Mouse (Mus musculus) heart, postnatal 0 days (tissue): Measurements from ENCODE around the gene Tmem121b. TPM values are rescaled to one million over a fixed set of nuclear protein-coding genes. Genes with fewer than 3 reads are reported as not detected.
A peak's percentile ranks its signal among the peaks of the same experiment; 100 is the strongest.

Source experiments
- ATAC-seq: fragments of 200-750 bp; cut with Nextera tagmentation; 2 replicates; pipeline ENCODE4 v1.8.0; 2017; ENCODE audit warnings: low read depth, moderate number of reproducible peaks, moderate library complexity; ENCODE audit not compliant: insufficient read depth
- DNase-seq: peaks from one replicate; pipeline ENCODE4 v3.0.0-alpha.2; 2016; ENCODE audit warnings: low spot score
- H3K27ac ChIP-seq: fragments of 300-500 bp; sonication (generic); 2 replicates; pipeline ENCODE4 v1.5.1; 2014; ENCODE audit warnings: low read depth, mild to moderate bottlenecking
- H3K27me3 ChIP-seq: fragments of 300-500 bp; sonication (generic); 2 replicates; pipeline ENCODE4 v1.6.1; 2014; ENCODE audit warnings: low read length, mixed read lengths; ENCODE audit not compliant: control insufficient read depth, insufficient read depth
- H3K36me3 ChIP-seq: fragments of 300-500 bp; sonication (generic); replicated peaks from 2 replicates; pipeline ENCODE4 v1.6.1; 2014; ENCODE audit warnings: low read length, mixed read lengths; ENCODE audit not compliant: control insufficient read depth, insufficient read depth
- H3K4me1 ChIP-seq: fragments of 300-500 bp; sonication (generic); 2 replicates; pipeline ENCODE4 v1.6.1; 2014; ENCODE audit warnings: antibody characterized with exemption; ENCODE audit not compliant: control insufficient read depth, insufficient read depth
- H3K4me2 ChIP-seq: fragments of 300-500 bp; sonication (generic); 2 replicates; pipeline ENCODE4 v1.6.1; 2014; ENCODE audit warnings: low read depth, mild to moderate bottlenecking, low read length, moderate library complexity
- H3K4me3 ChIP-seq: fragments of 300-500 bp; sonication (generic); 2 replicates; pipeline ENCODE4 v1.5.1; 2014; ENCODE audit warnings: low read depth, low read length
- H3K9ac ChIP-seq: fragments of 300-500 bp; sonication (generic); replicated peaks from 2 replicates; pipeline ENCODE4 v1.6.1; 2014; ENCODE audit warnings: low read depth, low read length, mixed read lengths
- H3K9me3 ChIP-seq: fragments of 300-500 bp; sonication (generic); replicated peaks from 2 replicates; pipeline ENCODE4 v1.6.1; 2016; ENCODE audit warnings: low read length; ENCODE audit not compliant: control insufficient read depth
- CTCF ChIP-seq: IDR thresholded peaks from 2 replicates; pipeline ENCODE4 v1.5.1; 2016; ENCODE audit warnings: antibody characterized with exemption, control low read depth, low read depth
- EP300 ChIP-seq: IDR thresholded peaks from 2 replicates; pipeline ENCODE4 v1.6.1; 2016; ENCODE audit warnings: antibody characterized with exemption, low read depth
- WGBS: fragments of 180-500 bp; shearing (Covaris S2); extraction: QIAGEN DNeasy Blood & Tissue Kit; methylation state at CpG from one replicate; pipeline ENCODE4 v1.1.7; 2014; 5-methylcytosine and 5-hydroxymethylcytosine counted together
- polyA plus RNA-seq: library from polyadenylated mRNA; unstranded; fragments of >200 nt; fragmentation: Nextera tagmentation; extraction: Ambion mirVana; gene quantifications from 2 replicates; pipeline ENCODE4 v1.2.1, GENCODE M21; 2015
- total RNA-seq: library from RNA; depleted of rRNA; stranded (reverse); fragments of >200 nt; gene quantifications from 2 replicates; pipeline ENCODE4 v1.2.3, GENCODE M21; 2014; ENCODE audit warnings: low replicate concordance

Gene Tmem121b
- total and polyA plus RNA-seq, 2 experiments from 2014 or later = not detected

DNA sequence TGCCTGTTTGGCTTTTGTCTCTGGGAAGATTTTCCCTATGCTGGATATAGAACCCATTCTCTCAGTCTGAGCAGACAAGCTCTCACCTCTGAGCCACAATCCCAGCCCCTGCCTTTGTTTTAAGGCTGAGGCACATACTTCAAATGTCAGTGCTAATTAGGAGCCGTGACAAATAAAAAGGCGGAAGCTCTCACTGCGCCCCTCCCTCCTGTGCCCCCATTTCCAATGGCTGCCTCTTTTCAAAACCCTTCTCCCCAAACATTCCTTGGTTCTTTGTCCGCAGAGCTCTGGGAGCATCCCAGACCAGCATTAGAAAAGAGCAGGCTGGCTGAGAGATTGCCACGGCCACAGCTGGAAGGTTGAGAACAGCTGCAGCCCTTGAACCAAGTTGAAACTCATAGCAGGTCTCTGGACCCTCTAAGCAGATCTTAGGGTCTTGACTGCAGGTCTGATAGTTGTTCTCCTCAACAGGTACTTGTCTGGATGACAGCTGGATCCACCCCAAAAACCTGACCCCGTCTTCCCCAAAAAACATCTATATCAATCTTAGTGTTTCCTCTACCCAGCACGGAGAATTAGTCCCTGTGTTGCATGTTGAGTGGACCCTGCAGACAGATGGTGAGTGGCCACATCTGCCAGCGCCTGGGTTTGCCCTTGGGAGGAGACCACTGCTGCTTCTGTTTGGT lies 21.0 kb downstream of the Tmem121b start:
- Histone ChIP-seq H3K4me1 (peaks cover 17% of the 10 kb centered on the region), H3K9me3 (no peaks in the 10 kb centered on the region), H3K9ac (no peak overlapping the region), H3K36me3 (no peaks in the 10 kb centered on the region), H3K27me3 (no peaks in the 10 kb centered on the region), H3K4me3 (no peak overlapping the region), H3K27ac (no peak overlapping the region), H3K4me2 (no peak overlapping the region)
- DNase-seq = no peak
- WGBS = 59% methylated on average over 8 of the region's 8 CpGs
- TF ChIP-seq CTCF = no peak
- no peak for TF ChIP-seq EP300
- no peak for ATAC-seq

DNA sequence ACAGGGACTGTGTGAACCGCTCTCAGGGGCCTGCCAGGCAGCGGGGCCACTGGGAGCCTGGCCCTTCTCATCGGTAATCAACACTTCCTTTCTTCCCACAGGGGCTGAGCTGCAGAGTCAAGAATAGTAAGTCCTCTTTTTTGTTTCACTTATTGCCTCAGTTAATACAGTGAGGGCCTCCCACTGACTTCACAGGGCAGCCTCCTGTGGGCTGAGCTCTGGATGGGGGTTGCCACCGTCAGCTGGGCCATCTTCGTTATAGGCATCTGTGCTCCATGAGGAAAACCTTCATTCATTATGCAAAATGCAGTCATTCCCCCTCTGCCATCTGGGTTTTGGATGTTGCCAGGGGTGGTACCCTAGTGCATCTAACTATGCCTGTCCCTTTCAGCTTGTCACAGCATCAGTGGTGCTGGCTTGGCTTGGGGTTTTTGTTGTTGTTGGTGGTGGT lies 21.6 kb downstream of the Tmem121b start:
- no peaks in the 10 kb centered on the region for H3K27me3 ChIP-seq
- TF ChIP-seq EP300 (no peak), CTCF (no peak)
- H3K4me3 ChIP-seq = no peak overlapping the region
- H3K4me1 ChIP-seq = peaks cover 17% of the 10 kb centered on the region
- H3K27ac ChIP-seq = no peak overlapping the region
- H3K9me3 ChIP-seq = no peaks in the 10 kb centered on the region
- DNase-seq (no peak), ATAC-seq (0 out of 2 replicates have a peak, but pooled peaks have one; percentile 21)
- no peaks in the 10 kb centered on the region for H3K36me3 ChIP-seq
- no peak overlapping the region for H3K4me2 ChIP-seq
- H3K9ac ChIP-seq = no peak overlapping the region
- 14% methylated on average over 5 of the region's 5 CpGs for WGBS

DNA sequence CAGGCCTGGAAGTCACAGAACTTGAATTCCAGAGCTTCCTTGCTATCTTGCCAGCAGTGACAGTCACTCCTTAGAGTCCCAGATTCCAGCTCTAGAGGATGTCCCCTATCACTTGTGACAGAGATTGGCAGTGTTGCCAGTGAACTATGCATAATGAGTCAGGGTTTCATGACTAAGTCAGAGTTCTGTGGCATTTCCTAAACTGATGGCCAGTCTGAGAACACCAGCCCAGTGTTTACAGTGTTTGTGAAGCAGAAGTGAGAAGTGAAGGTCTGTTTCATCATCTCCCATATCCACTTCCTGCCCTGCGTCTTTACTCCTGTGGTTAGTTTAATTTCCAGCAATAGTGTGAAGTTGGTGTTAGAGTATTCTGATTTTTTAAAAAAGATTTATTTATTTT lies 22.9 kb downstream of the Tmem121b start:
- no peak for ATAC-seq
- no peaks in the 10 kb centered on the region for H3K27me3 ChIP-seq
- H3K4me1 ChIP-seq = peaks cover 17% of the 10 kb centered on the region
- no peaks in the 10 kb centered on the region for H3K36me3 ChIP-seq
- H3K27ac ChIP-seq = no peak overlapping the region
- H3K4me2 ChIP-seq = no peak overlapping the region
- WGBS = 67% methylated on average over 1 of the region's 1 CpGs
- no peaks in the 10 kb centered on the region for H3K9me3 ChIP-seq
- H3K4me3 ChIP-seq = no peak overlapping the region
- H3K9ac ChIP-seq = no peak overlapping the region
- DNase-seq = peak; percentile 9
- TF ChIP-seq EP300 (no peak), CTCF (no peak)

DNA sequence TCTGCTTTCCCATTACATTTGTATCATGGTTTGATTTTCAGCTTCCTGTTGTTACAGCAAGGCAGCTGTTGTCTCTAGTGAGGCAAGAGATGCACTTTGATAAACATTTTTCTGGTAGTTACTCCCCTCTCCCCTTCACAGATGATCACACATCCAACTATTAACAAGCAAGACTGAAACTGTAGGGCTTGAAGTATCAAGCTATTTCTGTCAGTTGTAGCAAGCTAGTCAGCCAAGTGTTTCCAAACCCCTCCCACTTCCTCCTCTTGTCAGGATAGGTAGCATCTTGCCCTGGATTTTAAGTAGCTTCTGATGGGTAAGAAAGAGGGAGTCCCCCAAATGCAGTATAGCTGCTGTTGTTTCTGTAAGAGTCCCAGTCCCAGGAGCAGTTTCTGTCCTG lies 23.8 kb downstream of the Tmem121b start:
- Histone ChIP-seq H3K4me1 (peaks cover 17% of the 10 kb centered on the region), H3K9me3 (no peaks in the 10 kb centered on the region), H3K27me3 (peaks cover 1% of the 10 kb centered on the region; the same call in 1 of the 2 replicates), H3K27ac (no peak overlapping the region), H3K4me2 (no peak overlapping the region), H3K36me3 (no peaks in the 10 kb centered on the region), H3K9ac (no peak overlapping the region), H3K4me3 (no peak overlapping the region)
- no peak for ATAC-seq
- TF ChIP-seq EP300 = no peak
- TF ChIP-seq CTCF = no peak
- DNase-seq = peak; percentile 4

DNA sequence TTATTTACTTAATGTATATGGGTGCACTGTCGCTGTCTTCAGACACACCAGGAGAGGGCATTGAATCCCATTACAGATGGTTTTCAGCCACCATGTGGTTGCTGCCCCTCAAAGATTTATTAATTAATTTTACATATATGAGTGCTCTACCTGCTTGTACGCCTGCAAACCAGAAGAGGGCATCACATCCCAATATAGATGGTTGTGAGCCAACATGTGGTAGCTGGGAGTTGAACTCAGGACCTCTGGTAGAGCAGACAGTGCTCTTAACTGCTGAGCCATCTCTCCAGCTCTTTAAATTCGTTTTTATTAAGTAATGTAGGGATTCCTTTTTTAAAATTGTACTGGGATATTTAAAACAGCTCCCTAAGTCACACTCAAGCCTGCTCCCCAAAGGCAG lies 24.3 kb downstream of the Tmem121b start:
- ATAC-seq (no peak), DNase-seq (peak; percentile 2)
- Histone ChIP-seq H3K4me3 (no peak overlapping the region), H3K9me3 (no peaks in the 10 kb centered on the region), H3K36me3 (no peaks in the 10 kb centered on the region), H3K4me1 (peaks cover 17% of the 10 kb centered on the region), H3K9ac (no peak overlapping the region), H3K4me2 (no peak overlapping the region), H3K27me3 (peaks cover 6% of the 10 kb centered on the region; the same call in 1 of the 2 replicates), H3K27ac (no peak overlapping the region)
- TF ChIP-seq CTCF = no peak
- no peak for TF ChIP-seq EP300
- 69% methylated on average over 3 of the region's 3 CpGs for WGBS

DNA sequence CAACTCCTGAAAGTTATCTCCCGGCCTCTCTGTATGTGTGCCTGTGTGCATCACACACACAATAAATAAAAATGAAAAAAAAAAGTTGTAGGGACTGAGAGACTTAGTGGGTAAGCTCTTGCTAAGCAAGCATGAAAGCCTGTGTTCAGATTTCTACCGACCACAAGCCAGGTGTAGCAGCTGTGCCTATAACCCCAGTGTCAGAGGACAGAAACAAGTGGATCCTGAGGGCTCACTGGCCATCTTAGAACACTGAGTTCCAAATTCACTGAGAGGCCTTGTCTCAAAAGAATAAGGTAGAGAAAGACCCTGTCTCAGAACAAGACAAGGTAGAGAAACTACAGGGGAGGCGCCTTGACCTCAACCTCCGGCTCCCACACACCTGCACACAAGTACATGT lies 25.3 kb downstream of the Tmem121b start:
- H3K27ac ChIP-seq = no peak overlapping the region
- peaks cover 13% of the 10 kb centered on the region for H3K4me1 ChIP-seq
- ATAC-seq (no peak), DNase-seq (peak; percentile 3)
- no peaks in the 10 kb centered on the region for H3K9me3 ChIP-seq
- TF ChIP-seq CTCF = no peak
- TF ChIP-seq EP300 = no peak
- H3K4me2 ChIP-seq = no peak overlapping the region
- no peak overlapping the region for H3K9ac ChIP-seq
- peaks cover 14% of the 10 kb centered on the region for H3K27me3 ChIP-seq
- WGBS = 88% methylated on average over 4 of the region's 4 CpGs
- no peak overlapping the region for H3K4me3 ChIP-seq
- H3K36me3 ChIP-seq = no peaks in the 10 kb centered on the region
